Mouse (Mus musculus) heart, adult 2 months (tissue): Measurements from ENCODE around the gene B4galnt3. TPM values are rescaled to one million over a fixed set of nuclear protein-coding genes. Genes with fewer than 3 reads are reported as not detected.

ENCODE experiments used
- DNase-seq, 2 experiments: peaks; one replicate each; pipeline ENCODE4 v3.0.0; 2021
- H3K27ac ChIP-seq: fragments of 200-600 bp; 2 replicates; pipeline ENCODE4 v1.8.1; 2022
- H3K27me3 ChIP-seq: fragments of 200-500 bp; 2 replicates; pipeline ENCODE4 v1.6.1; 2012; ENCODE audit warnings: mild to moderate bottlenecking, low read length, inconsistent platforms, mixed read lengths; ENCODE audit not compliant: control insufficient read depth, insufficient read depth
- H3K36me3 ChIP-seq: fragments of 200-500 bp; 2 replicates; pipeline ENCODE4 v1.6.1; 2012; ENCODE audit warnings: low read length, inconsistent platforms; ENCODE audit not compliant: control insufficient read depth, insufficient read depth
- H3K4me1 ChIP-seq: fragments of 200-500 bp; 2 replicates; pipeline ENCODE4 v1.6.1; 2011; ENCODE audit warnings: low read length; ENCODE audit not compliant: control insufficient read depth, insufficient read depth
- H3K4me3 ChIP-seq: fragments of 200-600 bp; 2 replicates; pipeline ENCODE4 v1.8.1; 2022
- H3K79me2 ChIP-seq: fragments of 200-500 bp; replicated peaks from 2 replicates; pipeline ENCODE4 v1.6.1; 2012; ENCODE audit warnings: mild to moderate bottlenecking, inconsistent platforms, low read length, moderate library complexity, mixed read lengths; ENCODE audit not compliant: control insufficient read depth, insufficient read depth
- H3K9ac ChIP-seq: fragments of 200-500 bp; 2 replicates; pipeline ENCODE4 v1.6.1; 2012; ENCODE audit warnings: low read depth, mild to moderate bottlenecking, control low read depth, inconsistent platforms, low read length, mixed read lengths
- CTCF ChIP-seq: fragments of 200-600 bp; IDR thresholded peaks from 2 replicates; pipeline ENCODE4 v1.8.1; 2022; ENCODE audit warnings: antibody characterized with exemption, mild to moderate bottlenecking, moderate library complexity
- EP300 ChIP-seq: fragments of 200-500 bp; IDR thresholded peaks from 2 replicates; pipeline ENCODE4 v1.6.1; 2011; ENCODE audit warnings: low read depth, low read length, control low read depth; ENCODE audit not compliant: insufficient read depth
- POLR2A ChIP-seq: fragments of 200-500 bp; IDR thresholded peaks from 2 replicates; pipeline ENCODE4 v1.6.1; 2011; ENCODE audit warnings: mild to moderate bottlenecking, low read depth, low read length, control low read depth; ENCODE audit not compliant: insufficient read depth
- WGBS: fragments of 180-500 bp; shearing (Covaris S2); methylation state at CpG from one replicate; pipeline ENCODE4 v1.1.7; 2018; 5-methylcytosine and 5-hydroxymethylcytosine counted together
- intact Hi-C: fragments of 180-260 bp; cut with DNase I; formaldehyde crosslinking; loops from one replicate; pipeline ENCODE4 v1.15.1; 2025
- polyA plus RNA-seq: library from polyadenylated mRNA; depleted of rRNA; stranded (reverse); fragments of >200 nt; gene quantifications from 2 replicates; pipeline ENCODE4 v1.2.3, GENCODE M21; 2012
- total RNA-seq, 2 experiments: library from RNA; stranded (reverse); gene quantifications; 2 replicates each; pipeline ENCODE4 v1.2.3; 2021

B4galnt3 gene
- total and polyA plus RNA-seq, 3 experiments = 0.20 to 0.29 (median 0.20) TPM

DNA sequence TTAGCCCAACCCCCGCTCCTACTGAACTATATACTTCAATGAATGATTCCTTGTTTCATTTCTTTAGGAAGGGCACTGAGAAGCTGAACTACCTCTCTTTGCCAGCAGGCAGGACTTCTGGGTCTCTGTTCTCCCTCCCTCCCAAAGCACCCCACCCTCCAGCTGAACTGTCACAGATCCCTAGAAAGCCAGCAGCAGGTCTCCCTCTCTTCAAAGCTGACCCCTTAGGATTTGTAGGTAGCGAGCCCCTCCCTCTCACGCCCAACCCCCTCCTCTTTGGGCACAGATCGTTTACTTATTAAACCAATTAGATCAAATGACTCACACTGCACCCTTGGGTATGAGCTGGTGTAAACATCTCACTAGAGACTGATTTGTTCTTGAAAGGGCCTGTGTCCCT lies 39.7 kb downstream of the B4galnt3 start:
- Histone ChIP-seq H3K27me3 (no peaks in the 10 kb centered on the region), H3K4me3 (no peak overlapping the region), H3K9ac (no peak overlapping the region), H3K27ac (no peak overlapping the region), H3K36me3 (no peaks in the 10 kb centered on the region), H3K79me2 (no peaks in the 10 kb centered on the region), H3K4me1 (no peaks in the 10 kb centered on the region)
- intact Hi-C loops = no loop called here
- no peak for TF ChIP-seq CTCF
- TF ChIP-seq EP300 = no peak
- TF ChIP-seq POLR2A = no peak
- WGBS = 68% methylated on average over 4 of the region's 4 CpGs
- DNase-seq = no peak

DNA sequence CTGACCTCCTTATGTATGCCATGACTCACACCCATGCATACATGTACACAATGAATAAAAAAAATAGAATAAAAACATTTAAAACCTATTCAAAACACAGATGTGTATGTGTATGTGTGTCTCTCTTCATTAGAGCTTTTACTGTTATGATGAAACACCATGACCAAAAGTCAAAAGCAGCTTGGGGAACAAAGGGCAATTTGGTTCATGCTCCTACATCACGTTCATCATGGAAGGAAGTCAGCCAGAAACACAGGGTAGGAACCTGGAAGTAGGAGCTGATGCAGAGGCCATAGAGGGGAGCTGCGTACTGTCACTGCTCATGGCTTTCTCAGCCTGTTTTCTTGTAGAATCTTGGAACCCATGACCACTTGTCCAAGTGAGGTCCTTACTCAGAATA lies 41.6 kb downstream of the B4galnt3 start:
- 78% methylated on average over 2 of the region's 2 CpGs for WGBS
- no peak for DNase-seq

DNA sequence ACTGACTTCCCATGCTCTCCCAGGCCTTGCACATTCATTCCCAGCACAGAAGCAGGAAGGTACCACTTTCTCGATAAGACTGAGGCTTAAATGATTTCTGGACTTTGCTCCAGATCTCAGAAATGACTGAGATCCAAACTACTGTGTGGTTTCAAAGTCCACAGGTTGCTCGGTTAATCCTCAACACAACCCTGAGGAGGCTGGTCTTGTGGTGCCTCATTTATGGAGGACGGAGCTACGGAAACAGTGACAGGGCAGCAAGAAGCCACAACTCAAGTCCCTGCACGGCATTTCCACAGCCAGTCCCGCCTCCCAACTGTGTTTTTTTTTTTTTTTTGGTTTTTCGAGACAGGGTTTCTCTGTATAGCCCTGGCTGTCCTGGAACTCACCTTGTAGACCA lies 43.3 kb downstream of the B4galnt3 start:
- Histone ChIP-seq H3K79me2 (no peaks in the 10 kb centered on the region), H3K36me3 (no peaks in the 10 kb centered on the region), H3K9ac (no peak overlapping the region), H3K27me3 (no peaks in the 10 kb centered on the region), H3K4me3 (no peak overlapping the region), H3K27ac (no peak overlapping the region), H3K4me1 (no peaks in the 10 kb centered on the region)
- DNase-seq = no peak
- 79% methylated on average over 7 of the region's 7 CpGs for WGBS
- intact Hi-C loops = no loop called here
- no peak for TF ChIP-seq POLR2A
- no peak for TF ChIP-seq EP300
- TF ChIP-seq CTCF = no peak

More for the DNA sequence above, 41.6 kb downstream of the B4galnt3 start:
- no peaks in the 10 kb centered on the region for H3K4me1 ChIP-seq
- intact Hi-C loops = no loop called here
- no peak overlapping the region for H3K4me3 ChIP-seq
- H3K27me3 ChIP-seq = no peaks in the 10 kb centered on the region
- H3K27ac ChIP-seq = no peak overlapping the region
- H3K9ac ChIP-seq = no peak overlapping the region
- no peak for TF ChIP-seq CTCF
- TF ChIP-seq EP300 = no peak
- TF ChIP-seq POLR2A = no peak
- no peaks in the 10 kb centered on the region for H3K36me3 ChIP-seq
- H3K79me2 ChIP-seq = no peaks in the 10 kb centered on the region

- WGBS = 74% methylated on average over 5 of the region's 5 CpGs
- no peak overlapping the region for H3K4me3 ChIP-seq
- intact Hi-C loops = no loop called here
- no peak for TF ChIP-seq POLR2A
- no peak for TF ChIP-seq EP300
- no peak for TF ChIP-seq CTCF
- H3K36me3 ChIP-seq = no peaks in the 10 kb centered on the region
- no peak overlapping the region for H3K9ac ChIP-seq
- no peak overlapping the region for H3K27ac ChIP-seq
- DNase-seq = no peak
- H3K27me3 ChIP-seq = no peaks in the 10 kb centered on the region
- no peaks in the 10 kb centered on the region for H3K79me2 ChIP-seq
- no peaks in the 10 kb centered on the region for H3K4me1 ChIP-seq
Observed at GRCm38 (mm10) chr6:120249831-120250230, 44.5 kb downstream of the B4galnt3 start.

- TF ChIP-seq EP300 = no peak
- no peak for TF ChIP-seq POLR2A
- no peak for TF ChIP-seq CTCF
- intact Hi-C loops = no loop called here
Observed at GRCm38 (mm10) chr6:120246676-120247075, 47.7 kb downstream of the B4galnt3 start.

GRCm38 (mm10) chr6:120243250-120243649 lies 51.1 kb downstream of the B4galnt3 start:
- Histone ChIP-seq H3K79me2 (no peaks in the 10 kb centered on the region), H3K9ac (no peak overlapping the region), H3K27me3 (no peaks in the 10 kb centered on the region), H3K4me1 (no peaks in the 10 kb centered on the region), H3K27ac (no peak overlapping the region), H3K4me3 (no peak overlapping the region), H3K36me3 (no peaks in the 10 kb centered on the region)
- no peak for DNase-seq
- intact Hi-C loops = loop anchor here (5.0 kb wide), 1 partner anchor 44 kb away; no protein-coding TSS in a partner anchor
- WGBS = 57% methylated on average over 8 of the region's 8 CpGs
- TF ChIP-seq POLR2A = no peak

More at GRCm38 (mm10) chr6:120246676-120247075, 47.7 kb downstream of the B4galnt3 start:
- H3K27ac ChIP-seq = no peak overlapping the region
- no peaks in the 10 kb centered on the region for H3K36me3 ChIP-seq
- WGBS = 79% methylated on average over 5 of the region's 5 CpGs
- no peak for DNase-seq
- H3K27me3 ChIP-seq = no peaks in the 10 kb centered on the region
- no peaks in the 10 kb centered on the region for H3K4me1 ChIP-seq
- H3K79me2 ChIP-seq = no peaks in the 10 kb centered on the region
- H3K4me3 ChIP-seq = no peak overlapping the region
- no peak overlapping the region for H3K9ac ChIP-seq
